Mouse (Mus musculus): ENCODE measurements around the gene Dgcr6.

GRCm38 (mm10) chr16:18078314-18079015 lies 25.8 kb downstream of the Dgcr6 start:
- TF ChIP-seq CTCF (IDR thresholded peaks at IDR 0.05; ENCODE audit: insufficient read depth, low read depth, low read length) (no peak), POLR2A (IDR thresholded peaks at IDR 0.05; ENCODE audit: insufficient read depth, low read depth, low read length) (no peak)
